Mouse (Mus musculus) left cerebral cortex, adult 9 months (tissue): Measurements from ENCODE around the gene Ppm1a.
"Not testable (repeated sequence)": the region's sequence is repeated elsewhere in the genome, so short reads cannot be mapped to it uniquely, and the experiment has no call there.

Experiments used
- DNase-seq, 2 experiments: peaks; one replicate each; pipeline ENCODE4 v3.0.0; 2022; ENCODE audit warnings: low spot score in 2 of 2

The Ppm1a gene

GRCm38 (mm10) chr12:72761649-72762261 is 4.5 kb downstream of the Ppm1a start:
- DNase-seq = peak in 1 of 2 experiments; percentile 13

GRCm38 (mm10) chr12:72762502-72762901 is 5.2 kb downstream of the Ppm1a start:
- DNase-seq = no peak

- DNase-seq = no peak
These were observed 5.9 kb downstream of the Ppm1a start for GRCm38 (mm10) chr12:72763156-72763555.

GRCm38 (mm10) chr12:72767809-72768208 is 10.6 kb downstream of the Ppm1a start:
- no peak for DNase-seq

GRCm38 (mm10) chr12:72768230-72768629 is 11.0 kb downstream of the Ppm1a start:
- no peak for DNase-seq

GRCm38 (mm10) chr12:72769546-72770230 is 12.4 kb downstream of the Ppm1a start:
- DNase-seq = no peak

GRCm38 (mm10) chr12:72771153-72771552 is 13.9 kb downstream of the Ppm1a start:
- no peak for DNase-seq

GRCm38 (mm10) chr12:72771711-72772110 is 14.5 kb downstream of the Ppm1a start:
- no peak for DNase-seq

GRCm38 (mm10) chr12:72773921-72774320 is 16.7 kb downstream of the Ppm1a start:
- DNase-seq = no peak

GRCm38 (mm10) chr12:72777244-72777643 is 20.0 kb downstream of the Ppm1a start:
- no peak for DNase-seq

GRCm38 (mm10) chr12:72780136-72780535 is 22.9 kb downstream of the Ppm1a start:
- DNase-seq = no peak

- DNase-seq = not testable (repeated sequence)
These were observed 25.5 kb downstream of the Ppm1a start for GRCm38 (mm10) chr12:72782786-72783185.

- DNase-seq = no peak
These were observed 28.1 kb downstream of the Ppm1a start for GRCm38 (mm10) chr12:72785183-72785930.

- no peak for DNase-seq
These were observed 29.3 kb downstream of the Ppm1a start for GRCm38 (mm10) chr12:72786551-72786950.

- no peak for DNase-seq
These were observed 29.7 kb downstream of the Ppm1a start for GRCm38 (mm10) chr12:72786986-72787385.

- DNase-seq = no peak
These were observed 33.3 kb downstream of the Ppm1a start for GRCm38 (mm10) chr12:72790538-72790937.

GRCm38 (mm10) chr12:72792320-72793091 is 35.3 kb downstream of the Ppm1a start:
- no peak for DNase-seq

GRCm38 (mm10) chr12:72793983-72794382 is 36.7 kb downstream of the Ppm1a start:
- DNase-seq = peak in 1 of 2 experiments; percentile 6

- no peak for DNase-seq
These were observed 52.5 kb downstream of the Ppm1a start for GRCm38 (mm10) chr12:72809798-72810197.

GRCm38 (mm10) chr12:72811588-72811987 is 54.3 kb downstream of the Ppm1a start:
- DNase-seq = no peak

- DNase-seq = peak in 1 of 2 experiments; percentile 16
These were observed 63.7 kb downstream of the Ppm1a start for GRCm38 (mm10) chr12:72820940-72821431.

- DNase-seq = no peak
These were observed 64.3 kb downstream of the Ppm1a start for GRCm38 (mm10) chr12:72821589-72821988.
